Mouse (Mus musculus) stomach, adult 2 months (tissue): ENCODE measurements around the gene Dtl. TPM values are rescaled to one million over a fixed set of nuclear protein-coding genes. Genes with fewer than 3 reads are reported as not detected.

ENCODE experiments used
- polyA plus RNA-seq: library from polyadenylated mRNA; depleted of rRNA; stranded (reverse); fragments of >200 nt; gene quantifications from 2 replicates; pipeline ENCODE4 v1.2.3, GENCODE M21; 2012; rRNA removed

The Dtl gene
- polyA plus RNA-seq = 0.23 and 0.39 TPM in 2 replicates

GRCm38 (mm10) chr1:191575458-191576247, at the start of gene Dtl, which contains the start of gene Ints7:
Gene Dtl, minus strand, starts transcription at chr1:191575544.
Gene Ints7, plus strand, starts transcription at chr1:191575636.

Other genes starting within 250 kb of the Dtl start
- 1.3 TPM in 2 replicates for gene Tmem206, start 249.6 kb downstream of the Dtl start, polyA plus RNA-seq
- gene Ppp2r5a, start 172.3 kb downstream of the Dtl start, polyA plus RNA-seq = 22.6 and 32.0 TPM in 2 replicates
- 4.4 and 6.5 TPM in 2 replicates for gene Ints7, start 92 bp upstream of the Dtl start, polyA plus RNA-seq
- gene Lpgat1, start 142.3 kb upstream of the Dtl start, polyA plus RNA-seq = 2.1 and 2.6 TPM in 2 replicates
- gene Nek2, start 245.9 kb upstream of the Dtl start, polyA plus RNA-seq = 0.89 and 1.1 TPM in 2 replicates